Mouse (Mus musculus): ENCODE measurements around the gene Crim1.
A peak's percentile ranks its signal among the peaks of the same experiment; 100 is the strongest.

Gene Crim1

DNA sequence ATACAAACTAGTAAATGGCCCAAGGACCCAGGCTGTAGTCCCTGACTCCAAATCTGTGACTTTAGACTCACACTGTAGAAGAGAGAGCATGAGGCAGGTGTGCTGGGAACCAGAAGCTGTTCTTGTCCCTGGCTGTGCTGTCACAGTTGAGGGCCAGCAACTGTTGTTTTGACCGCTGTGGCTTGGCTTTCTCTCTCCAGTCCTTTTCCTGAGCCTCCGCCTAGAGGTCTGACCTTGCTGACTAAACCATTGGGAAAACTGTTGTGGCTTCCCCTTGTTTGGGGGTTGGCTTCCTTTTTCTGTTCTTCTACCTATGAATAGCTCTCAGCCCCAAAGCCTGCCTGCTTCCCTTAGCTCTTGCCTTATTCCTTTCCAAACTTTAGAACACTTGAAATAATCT lies 126.3 kb downstream of the Crim1 start:
- DNase-seq (ENCODE audit: extremely low read depth, low read depth): no peak

DNA sequence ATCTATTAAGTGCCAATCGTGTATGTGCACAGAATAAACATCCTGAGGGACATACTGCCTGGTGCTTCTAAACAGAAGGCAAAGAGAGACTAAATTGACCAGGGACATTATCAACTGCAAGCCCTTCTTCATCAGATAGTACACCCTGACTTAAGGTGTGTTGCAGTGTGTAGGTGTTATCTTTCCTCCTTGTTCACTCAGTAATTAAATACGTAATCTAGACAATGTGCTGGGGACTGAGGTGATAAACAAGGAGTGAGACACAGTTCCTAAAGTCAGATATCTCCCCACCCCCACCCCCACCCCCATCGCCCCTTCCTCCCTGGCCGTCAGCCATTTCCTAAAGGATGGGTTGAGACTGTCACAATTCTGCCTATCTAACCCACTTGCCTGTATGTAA lies 127.1 kb downstream of the Crim1 start:
- no peak for DNase-seq (ENCODE audit: extremely low read depth, low read depth)

DNA sequence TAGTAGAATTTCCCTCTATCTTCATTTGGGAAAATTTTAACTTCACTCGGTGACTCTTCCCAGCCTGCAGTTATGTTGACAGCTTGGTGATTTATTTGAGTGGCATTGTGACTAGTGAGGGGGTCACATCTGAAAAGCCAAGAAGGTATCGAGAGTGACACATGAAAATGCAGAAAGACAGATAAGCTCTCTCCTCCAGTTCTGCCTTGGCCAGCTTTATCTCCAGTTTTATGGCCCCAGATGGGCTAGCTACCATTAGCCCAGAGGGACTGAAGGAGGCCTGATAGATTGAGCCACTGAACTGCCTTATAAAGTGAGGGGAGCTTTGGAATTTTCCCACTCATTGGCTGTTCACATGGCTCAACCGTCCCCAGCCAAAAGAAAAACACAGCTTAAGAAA lies 128.2 kb downstream of the Crim1 start:
- peak; percentile 61 for DNase-seq (ENCODE audit: extremely low read depth, low read depth)

DNA sequence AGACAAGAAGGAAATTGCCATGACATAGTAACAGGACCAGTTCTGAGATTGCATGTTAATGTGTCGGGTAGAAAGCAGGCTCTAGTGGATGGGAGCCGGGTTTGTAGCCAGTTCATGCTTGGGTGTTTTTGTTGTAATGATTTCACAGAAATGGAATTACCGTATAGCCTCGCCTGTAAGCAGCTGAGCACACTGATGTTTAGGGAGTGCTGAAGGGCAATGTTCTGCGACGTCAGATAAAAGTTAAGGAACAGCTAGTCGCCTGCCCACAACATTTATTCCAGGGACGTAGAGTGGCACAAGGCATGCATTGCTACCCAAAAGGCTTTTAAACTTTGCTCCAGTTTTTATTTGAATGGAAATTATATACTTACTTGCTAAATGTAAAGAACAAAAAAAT lies 131.4 kb downstream of the Crim1 start:
- no peak for DNase-seq (ENCODE audit: extremely low read depth, low read depth)

DNA sequence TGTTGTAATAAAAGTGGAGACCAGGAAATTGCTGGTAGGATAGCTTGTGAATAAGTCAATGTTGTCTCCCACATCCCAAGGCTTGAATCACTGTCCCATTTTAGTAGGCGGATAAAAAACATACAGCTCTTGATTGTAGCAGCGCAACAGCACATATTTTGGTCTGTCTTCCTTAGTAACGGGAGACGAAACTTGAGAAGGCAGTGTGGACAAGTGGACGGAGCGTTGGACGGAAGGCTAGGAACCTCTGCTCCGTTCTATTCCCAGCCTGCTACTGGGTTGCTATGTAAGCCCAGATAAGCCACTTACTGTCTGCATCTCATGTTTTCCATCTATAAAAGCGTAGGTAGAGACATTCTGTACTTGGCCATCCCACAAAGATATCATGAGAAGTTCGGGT lies 133.2 kb downstream of the Crim1 start:
- DNase-seq (ENCODE audit: extremely low read depth, low read depth): no peak

DNA sequence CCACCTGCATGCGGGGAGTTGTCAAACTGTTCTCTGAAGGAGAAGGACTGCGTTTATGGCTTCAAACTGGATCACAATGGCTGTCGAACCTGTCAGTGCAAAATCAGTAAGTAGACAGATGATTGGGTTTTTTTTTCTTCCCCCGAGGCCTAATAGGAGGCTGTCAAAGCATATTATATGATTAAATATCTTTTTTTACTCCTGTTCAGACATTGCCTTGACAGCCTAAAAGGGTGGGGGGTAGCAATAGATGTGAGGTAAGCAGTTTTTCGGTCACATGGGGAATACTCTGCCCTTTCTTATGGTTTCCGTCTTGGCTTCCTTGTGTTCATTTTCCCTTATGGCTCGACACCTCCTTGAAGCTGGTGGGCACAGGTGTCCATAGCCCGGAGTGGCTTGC lies 135.2 kb downstream of the Crim1 start:
- DNase-seq (ENCODE audit: extremely low read depth, low read depth): no peak

DNA sequence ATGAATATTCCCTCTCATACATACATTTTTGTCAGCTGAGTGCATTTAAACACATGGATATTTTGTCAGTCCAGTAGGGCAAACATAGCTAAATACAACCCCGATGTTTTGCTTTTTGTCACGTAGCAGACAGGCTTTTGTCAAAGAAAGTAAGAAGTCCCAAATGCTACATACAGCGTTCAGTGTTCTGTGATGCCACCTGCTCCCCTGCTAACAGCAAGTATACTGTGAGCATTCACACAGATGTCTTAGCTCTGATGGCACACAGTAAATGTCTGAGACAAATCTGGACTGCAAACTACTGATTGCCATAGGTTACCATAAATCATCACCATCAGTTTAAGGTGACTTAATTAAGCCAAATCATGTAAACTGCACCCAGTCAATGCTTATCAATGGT lies 143.6 kb downstream of the Crim1 start:
- no peak for DNase-seq (ENCODE audit: extremely low read depth, low read depth)

DNA sequence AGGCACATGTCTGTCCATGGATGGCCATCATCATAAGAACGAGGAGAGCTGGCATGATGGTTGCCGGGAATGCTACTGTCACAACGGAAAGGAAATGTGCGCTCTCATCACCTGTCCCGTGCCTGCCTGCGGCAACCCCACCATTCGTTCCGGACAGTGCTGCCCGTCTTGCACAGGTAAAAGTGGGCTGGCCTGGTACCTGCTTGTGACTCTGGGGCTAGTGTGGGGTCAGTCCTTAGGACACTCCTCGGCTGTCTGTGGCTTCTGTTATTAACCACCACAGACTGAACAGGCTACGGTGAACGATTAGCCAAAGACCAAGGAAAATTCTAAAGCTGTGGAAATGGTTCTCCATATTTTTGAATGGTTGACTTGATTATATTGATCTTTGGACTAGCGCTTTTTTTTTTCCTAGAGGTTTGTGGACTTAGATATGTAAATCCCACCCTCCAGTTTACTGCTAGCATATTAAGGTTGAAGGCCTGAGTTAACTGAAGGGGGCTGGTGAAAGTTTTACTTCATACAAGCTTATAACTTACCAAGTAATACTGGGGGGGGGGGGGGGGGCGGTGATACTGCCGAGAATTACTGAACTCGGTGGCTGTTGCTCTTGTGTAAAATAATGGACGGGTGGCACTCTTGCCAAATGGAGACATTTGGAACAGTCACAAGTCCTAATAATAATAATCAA lies 147.2 kb downstream of the Crim1 start:
- DNase-seq (ENCODE audit: extremely low read depth, low read depth): no peak

DNA sequence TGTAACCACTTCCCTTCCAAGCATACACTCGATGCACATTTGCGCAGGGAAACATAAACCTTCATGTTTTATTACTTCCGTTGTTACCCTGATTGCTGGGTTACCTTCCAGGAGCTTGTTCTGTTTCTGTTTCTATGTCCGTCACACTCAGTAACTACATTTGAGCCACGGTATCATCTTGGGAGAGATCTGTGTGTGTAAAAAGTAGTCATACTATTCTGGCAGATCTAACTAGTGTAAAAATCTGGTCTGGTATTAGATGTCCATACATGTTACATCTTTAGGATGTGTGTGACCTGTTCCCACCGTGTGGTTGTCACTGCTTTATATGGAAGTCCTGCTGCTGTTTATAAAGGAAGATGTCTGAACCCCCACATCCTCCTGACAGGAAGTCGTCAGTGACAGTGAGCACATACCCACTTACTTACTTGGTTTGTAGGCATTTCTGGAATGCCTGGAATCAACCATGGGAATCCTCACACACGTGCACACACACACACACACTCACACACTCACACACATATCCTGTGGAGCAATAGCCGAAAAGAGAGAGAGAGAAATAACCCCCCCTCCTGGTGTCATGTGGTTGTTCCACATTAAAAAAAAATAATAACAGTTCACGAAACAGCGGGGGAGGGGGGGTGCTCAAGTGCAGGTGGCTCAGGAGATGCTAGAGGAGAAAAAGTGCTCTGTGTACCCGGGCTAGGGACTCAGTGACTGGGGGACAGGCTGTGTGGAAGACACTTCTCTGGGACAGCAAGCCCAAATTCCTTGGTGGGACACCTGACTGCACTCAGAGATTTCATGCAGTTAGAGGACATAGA lies 151.8 kb downstream of the Crim1 start:
- DNase-seq (ENCODE audit: extremely low read depth, low read depth): no peak

DNA sequence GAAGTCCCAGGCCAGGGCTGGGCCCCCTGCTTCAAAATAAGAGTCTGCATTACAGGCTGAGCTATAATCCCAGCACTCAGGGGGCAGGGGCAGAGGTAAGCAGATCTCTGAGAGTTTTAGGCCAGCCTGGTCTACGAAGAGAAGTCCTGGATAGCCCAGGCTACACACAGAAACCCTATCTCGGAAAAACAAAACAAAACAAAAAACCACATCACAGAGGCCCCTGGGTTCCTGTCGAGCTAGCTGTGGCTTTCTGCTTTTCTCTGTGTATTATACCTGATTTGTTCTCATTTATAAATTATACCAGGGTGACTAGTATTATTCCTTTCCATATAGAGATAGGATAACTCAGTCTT lies 152.4 kb downstream of the Crim1 start:
- DNase-seq (ENCODE audit: extremely low read depth, low read depth): no peak

DNA sequence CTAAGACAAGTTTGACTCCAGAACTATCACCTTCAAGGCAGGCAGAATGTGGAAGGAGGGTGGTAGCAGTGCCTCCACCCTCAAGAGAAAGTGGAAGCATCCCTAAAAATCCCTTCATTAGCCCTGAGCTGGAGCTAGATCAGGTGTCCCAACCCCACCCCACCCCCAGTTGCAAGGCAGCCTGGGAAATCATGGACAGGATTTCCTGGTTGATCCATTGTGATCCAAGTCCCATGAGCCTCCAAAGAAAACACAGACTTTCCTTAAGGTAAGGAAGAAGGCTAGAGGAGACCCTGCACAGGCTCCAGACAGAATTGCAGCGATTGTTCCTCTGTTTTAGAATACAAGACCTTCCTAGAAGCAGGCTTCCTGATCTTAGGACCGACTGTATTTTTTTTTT lies 154.4 kb downstream of the Crim1 start:
- no peak for DNase-seq (ENCODE audit: extremely low read depth, low read depth)

DNA sequence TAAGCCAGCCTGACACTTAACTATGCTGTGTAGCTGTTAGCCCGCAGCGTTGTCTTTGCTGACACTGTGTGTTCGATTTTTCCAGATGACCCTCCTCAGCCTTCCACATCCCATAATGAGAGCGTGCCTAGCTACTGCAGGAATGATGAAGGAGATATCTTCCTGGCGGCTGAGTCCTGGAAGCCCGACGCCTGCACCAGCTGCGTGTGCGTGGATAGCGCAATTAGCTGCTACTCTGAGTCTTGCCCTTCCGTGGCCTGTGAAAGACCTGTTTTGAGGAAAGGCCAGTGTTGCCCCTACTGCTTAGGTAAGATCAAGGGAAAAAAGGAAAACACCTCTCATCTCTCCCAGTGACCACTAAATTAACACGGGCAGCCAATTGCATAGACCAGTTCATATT lies 154.8 kb downstream of the Crim1 start:
- DNase-seq (ENCODE audit: extremely low read depth, low read depth): no peak

DNA sequence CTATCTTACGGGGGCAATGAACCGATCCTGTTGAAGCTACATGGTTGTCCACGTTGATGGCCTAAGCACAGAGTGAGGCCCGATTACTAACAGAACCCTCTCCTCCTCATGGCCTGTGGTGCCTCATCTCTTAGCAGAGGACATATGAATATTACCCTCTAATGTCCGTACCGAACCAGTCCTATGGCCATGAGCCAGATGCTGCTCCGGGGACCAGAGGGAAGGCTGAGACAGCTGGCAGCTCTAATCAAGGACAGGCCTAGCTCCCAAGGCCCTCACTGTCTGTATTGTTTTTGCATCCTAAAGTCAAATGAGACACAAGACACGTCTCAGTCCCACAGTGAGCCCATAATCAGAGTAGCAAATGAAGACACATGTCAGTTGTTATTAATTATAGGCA lies 155.6 kb downstream of the Crim1 start:
- no peak for DNase-seq (ENCODE audit: extremely low read depth, low read depth)

DNA sequence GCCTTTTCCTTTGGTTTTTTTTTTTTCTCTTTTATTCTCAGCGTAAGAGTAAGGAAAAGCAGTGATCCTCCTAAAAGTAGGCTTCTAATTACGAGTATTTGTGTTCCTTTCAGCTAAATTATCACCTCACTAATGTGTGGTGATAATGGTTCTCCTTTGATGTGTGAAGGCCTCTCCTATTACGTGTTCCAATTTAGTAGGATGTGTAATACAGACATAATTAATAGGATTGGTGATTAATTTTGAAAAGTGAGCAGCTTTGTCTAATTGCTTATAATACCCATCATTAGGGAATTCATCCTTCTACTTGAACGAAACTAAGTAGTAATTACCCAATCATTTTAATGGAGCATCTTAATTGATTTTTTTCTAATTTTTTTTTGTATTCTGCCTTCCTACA lies 157.7 kb downstream of the Crim1 start:
- DNase-seq (ENCODE audit: extremely low read depth, low read depth): no peak

DNA sequence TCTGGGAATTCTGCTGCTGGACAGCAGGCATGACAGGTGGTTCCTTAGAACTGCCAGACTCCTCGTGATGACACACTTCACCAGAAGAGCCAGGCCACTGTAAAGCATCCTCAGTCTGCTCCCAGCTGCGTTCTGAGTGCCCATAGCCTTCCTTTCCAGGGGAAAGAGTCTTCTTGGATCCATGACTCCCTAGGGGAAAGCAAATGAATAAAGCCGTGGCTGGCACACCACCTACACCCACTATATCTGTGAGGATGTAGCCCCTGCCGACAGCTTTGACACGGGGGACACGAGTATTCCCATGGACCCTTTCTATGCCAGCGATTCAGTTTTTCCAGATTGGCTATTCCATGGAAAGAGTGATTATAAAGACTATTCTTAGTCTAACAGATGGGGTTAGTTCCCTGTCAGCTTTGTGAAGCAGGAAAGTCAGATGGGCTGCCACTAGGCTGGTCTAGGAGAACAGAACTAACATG lies 158.2 kb downstream of the Crim1 start:
- DNase-seq (ENCODE audit: extremely low read depth, low read depth): no peak

DNA sequence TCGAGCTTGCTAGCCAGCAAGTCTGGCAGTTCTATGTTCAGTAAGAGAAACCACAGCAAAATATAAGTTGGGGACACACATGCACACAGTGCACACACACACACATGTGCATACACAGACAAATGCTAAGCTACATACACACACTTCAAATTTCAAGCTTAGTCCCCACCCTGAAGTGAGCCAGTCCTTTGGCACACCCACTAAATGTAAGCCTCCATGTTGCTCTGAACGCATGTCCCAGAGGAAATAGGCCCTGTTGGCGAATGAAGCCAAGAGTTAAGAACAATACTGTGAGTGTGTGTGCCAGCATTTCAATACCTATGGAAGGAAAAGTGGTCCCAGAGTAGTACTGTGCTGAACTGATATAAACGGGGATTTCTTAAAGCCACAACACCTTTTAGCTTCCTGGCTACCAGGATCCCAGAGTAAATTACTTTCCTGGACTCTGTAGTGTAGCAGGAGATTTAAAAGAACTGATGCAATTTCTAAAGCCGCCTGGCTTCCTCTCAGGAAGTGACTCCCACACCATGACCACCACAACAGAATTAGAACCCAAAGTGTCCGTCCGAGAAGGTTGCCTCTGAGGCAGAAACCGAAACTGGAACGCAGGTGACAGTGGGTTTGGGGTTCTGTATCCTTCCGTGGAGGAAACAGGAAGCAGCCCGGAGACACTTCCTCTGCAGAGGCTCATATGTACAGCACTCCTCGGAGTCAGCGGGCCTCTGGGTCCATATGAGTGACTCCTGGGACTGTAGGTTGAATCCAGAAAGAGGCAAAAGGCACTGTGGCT lies 162.1 kb downstream of the Crim1 start:
- no peak for DNase-seq (ENCODE audit: extremely low read depth, low read depth)

DNA sequence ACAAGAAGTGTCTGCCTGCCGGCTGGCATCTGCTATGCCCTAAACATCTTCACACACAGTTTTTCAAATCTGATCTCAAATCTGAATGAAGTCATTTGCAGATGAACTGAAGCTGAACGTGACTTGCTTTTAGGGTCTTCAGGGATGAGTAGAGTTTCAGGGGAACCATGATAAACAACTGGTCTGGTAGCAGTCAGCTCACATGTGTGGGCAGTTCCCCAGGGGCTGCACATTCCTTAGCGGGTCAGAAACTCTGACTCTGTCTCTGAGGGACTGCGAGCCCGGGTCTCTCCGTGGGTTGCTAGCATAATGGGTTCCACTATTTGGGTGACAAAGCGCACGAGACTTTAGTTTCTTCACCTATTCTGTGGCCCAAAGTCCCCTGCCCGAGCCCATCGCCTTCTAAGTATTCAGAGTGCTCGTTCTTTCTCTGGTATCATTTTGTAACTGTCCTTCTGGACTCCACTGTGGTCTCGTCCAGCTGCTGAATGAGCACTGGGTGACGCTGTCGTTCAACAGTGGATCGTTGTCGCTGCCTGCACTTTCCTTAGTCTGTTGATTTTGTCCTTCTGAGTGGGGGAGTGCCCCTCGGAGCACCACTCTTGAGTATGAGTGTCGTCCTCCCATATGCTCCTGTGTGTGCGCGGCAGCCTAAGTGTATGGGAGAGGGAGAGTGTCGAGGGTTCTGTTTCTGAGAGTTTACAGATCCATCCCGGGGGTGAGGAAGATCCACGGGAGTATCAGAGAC lies 164.7 kb downstream of the Crim1 start:
- no peak for DNase-seq (ENCODE audit: extremely low read depth, low read depth)

DNA sequence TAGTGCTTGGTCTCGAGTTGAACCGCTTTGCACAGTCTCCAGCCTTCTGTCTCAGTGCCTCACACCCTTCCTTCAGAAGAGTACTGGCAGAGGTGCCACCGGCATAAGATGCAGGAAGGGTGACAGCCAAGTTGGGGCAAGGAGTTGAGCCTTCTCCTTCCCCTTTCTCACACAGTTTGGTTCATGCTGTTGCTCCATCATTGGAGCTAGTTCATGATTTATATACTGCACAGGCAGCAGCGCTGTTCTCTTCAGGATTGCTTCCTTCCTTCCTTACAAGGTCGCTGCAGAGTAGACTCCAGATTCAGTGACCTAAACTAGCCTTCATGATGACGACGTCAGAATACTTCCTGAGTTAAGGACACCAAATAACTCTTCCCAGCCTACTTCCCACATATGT lies 166.0 kb downstream of the Crim1 start:
- no peak for DNase-seq (ENCODE audit: extremely low read depth, low read depth)

DNA sequence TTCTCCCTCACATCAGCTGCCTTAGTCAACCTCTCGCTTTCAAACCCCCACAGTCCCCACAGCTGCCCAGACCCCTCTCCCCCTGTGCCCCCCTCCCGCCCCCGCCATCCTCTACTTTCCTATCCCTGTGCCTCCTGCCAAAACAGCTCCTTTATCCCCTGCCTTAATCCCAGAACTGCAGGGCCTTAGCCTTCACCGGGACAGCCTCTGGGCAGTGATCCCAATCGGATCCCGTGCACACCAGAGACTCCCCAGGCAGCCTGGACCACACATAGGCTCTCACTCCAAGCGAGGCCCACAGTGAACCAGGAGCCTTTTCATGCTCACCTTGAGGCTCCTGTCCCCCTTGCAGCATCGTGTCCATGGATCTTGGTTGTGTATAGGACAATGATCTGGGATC lies 168.4 kb downstream of the Crim1 start:
- DNase-seq (ENCODE audit: extremely low read depth, low read depth): no peak

DNA sequence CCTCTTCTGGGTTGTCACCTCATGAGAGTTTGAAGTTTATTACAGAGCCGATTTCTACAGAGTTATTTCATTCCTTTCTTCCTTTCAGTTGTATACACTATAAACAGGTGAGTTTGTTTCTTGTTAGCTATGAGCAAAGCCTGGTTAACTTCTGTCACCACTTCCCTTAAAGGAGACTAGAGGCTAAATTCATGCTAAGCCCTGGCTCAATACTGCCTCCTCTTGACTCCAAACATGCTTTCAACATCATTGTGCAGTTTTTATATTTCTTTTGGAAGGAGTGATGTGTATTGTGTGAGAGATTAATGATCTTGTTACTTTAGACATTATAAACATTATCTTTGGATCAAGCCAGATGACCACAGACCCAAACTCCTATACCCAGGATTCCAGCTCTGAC lies 170.4 kb downstream of the Crim1 start:
- no peak for DNase-seq (ENCODE audit: extremely low read depth, low read depth)

DNA sequence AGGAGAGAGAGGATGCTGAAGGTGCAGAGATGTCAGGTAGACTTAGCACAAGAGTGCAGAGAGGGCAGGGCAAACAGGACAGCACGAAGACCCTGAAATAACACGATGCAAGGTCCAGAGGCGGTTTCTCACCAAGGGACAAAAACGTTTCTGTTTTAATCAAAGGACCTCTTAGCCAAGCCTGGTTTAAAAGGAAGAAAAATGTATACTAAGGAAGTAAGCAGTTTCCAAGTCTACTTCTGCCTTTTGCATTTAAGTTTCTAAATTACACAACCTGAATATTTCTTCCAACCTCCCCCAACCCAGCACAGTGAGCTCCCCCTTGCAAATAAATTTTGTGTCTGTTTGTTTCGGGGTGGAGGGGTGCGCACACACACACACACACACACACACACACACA lies 173.1 kb downstream of the Crim1 start:
- DNase-seq (ENCODE audit: extremely low read depth, low read depth): no peak

DNA sequence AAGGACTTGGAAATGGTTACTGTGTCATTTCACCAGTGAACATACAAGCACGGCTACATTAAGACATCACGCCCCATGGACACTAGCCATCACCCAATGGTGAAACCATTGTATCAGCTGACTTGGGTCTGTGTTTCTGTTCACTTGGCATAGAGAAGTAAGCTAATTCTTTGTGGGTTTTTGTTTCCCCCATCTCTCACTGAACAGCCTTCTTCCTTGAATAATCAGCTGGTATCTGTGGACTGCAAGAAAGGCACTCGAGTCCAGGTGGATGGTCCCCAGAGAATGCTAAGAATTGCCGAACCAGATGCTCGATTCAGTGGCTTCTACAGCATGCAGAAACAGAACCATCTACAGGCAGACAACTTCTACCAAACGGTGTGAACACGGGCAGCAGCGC lies 173.8 kb downstream of the Crim1 start:
- no peak for DNase-seq (ENCODE audit: extremely low read depth, low read depth)
